ENCODE assay signal across 11 mouse cellular contexts in the genomic region with DNA sequence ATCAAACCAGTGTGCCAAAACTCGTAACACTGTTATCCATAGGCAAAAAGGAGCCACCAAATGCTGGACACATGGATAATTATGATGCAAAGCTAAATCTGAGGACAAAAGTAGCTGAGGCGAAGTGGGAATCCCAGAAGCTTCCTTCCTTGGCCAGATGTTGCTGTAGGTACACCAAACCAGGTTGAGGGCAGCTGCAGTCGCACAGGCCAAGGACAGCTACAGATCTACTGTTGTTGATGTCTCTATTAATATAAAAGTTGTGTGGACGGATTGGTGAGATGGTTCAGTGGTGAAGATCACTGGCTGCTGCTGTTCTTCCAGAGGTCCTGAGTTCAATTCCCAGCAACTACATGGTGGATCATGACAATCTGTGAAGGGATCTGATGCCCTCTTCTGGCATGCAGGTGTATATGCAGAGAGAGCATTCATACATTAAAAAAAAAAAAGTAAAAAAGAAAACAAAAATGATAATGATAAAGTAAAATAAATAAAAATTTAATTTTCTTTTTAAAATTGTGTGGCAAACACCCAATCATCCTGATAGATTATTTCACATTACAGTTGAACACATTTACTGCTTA. TPM values are rescaled to one million over a fixed set of nuclear protein-coding genes. Genes with fewer than 3 reads are reported as not detected.
DNase-seq lines count a peak whose midpoint lies in the region; ATAC-seq and TF ChIP-seq lines count a peak whose summit lies in the region.
"Had no signal": no experiment of that assay in that cellular context is flagged by ENCODE, and none has a peak within 500 bp of the region (broad histone marks: within the 10 kb centered on the region; RNA-seq: fewer than 3 reads in every experiment).

No protein-coding gene starts in this region.

- peaks cover 9% of the 10 kb centered on the region; the same call in 1 of the 2 replicates for H3K36me3 ChIP-seq in kidney, embryonic 14.5 days (ENCODE audit: control insufficient read depth, insufficient read depth, low read length)
- H3K36me3 ChIP-seq in thymus, adult 2 months (ENCODE audit: control insufficient read depth, insufficient read depth, low read length): no peaks in the 10 kb centered on the region; the same call in 1 of the 2 replicates
- H3K36me3 ChIP-seq in stomach, postnatal 0 days (ENCODE audit: control insufficient read depth, insufficient read depth, low read length): peaks cover 2% of the 10 kb centered on the region; the same call in 1 of the 2 replicates

- CTCF ChIA-PET in Patski (lab: Charles Lee): interaction anchor here (0.6 to 6.1 kb wide), 7 partner anchors 111 to 332 kb away, joined by 3 to 52 read pairs (median 4); no protein-coding TSS in a partner anchor

- H3K9me3 ChIP-seq in kidney, embryonic 14.5 days (ENCODE audit: control insufficient read depth, low read length): no peaks in the 10 kb centered on the region
- no peaks in the 10 kb centered on the region for H3K9me3 ChIP-seq in stomach, postnatal 0 days (ENCODE audit: control insufficient read depth, low read length)
- H3K9me3 ChIP-seq: heart, embryonic 15.5 days had no signal

- no peaks in the 10 kb centered on the region for H3K27me3 ChIP-seq in kidney, embryonic 14.5 days (ENCODE audit: control insufficient read depth, insufficient read depth, low read length)
- H3K27me3 ChIP-seq in thymus, adult 2 months (ENCODE audit: control insufficient read depth, insufficient read depth, low read length): no peaks in the 10 kb centered on the region
- no peaks in the 10 kb centered on the region for H3K27me3 ChIP-seq in Patski
- no peaks in the 10 kb centered on the region for H3K27me3 ChIP-seq in stomach, postnatal 0 days (ENCODE audit: control insufficient read depth, insufficient read depth, low read length)
- H3K27me3 ChIP-seq: heart, embryonic 15.5 days had no signal

- H3K4me2 ChIP-seq in kidney, embryonic 14.5 days (replicated peaks; ENCODE audit: low read depth, low read length): no peak overlapping the region
- H3K4me2 ChIP-seq in stomach, postnatal 0 days (replicated peaks; ENCODE audit: low read depth): no peak overlapping the region
- H3K4me2 ChIP-seq: heart, embryonic 15.5 days had no signal

- TF ChIP-seq CTCF in thymus, adult 2 months (IDR thresholded peaks at IDR 0.05; ENCODE audit: borderline replicate concordance, control insufficient read depth, extremely low read depth, insufficient read depth, low read length, poor library complexity): no peak
- peak; percentile 67 for TF ChIP-seq CTCF in Patski (IDR thresholded peaks at IDR 0.05)
- peak; percentile 73 for TF ChIP-seq CTCF in stomach, postnatal 0 days (IDR thresholded peaks at IDR 0.05; ENCODE audit: low read depth)

- H3K9ac ChIP-seq in kidney, embryonic 14.5 days (ENCODE audit: low read depth, low read length): no peak overlapping the region
- no peak overlapping the region for H3K9ac ChIP-seq in stomach, postnatal 0 days (ENCODE audit: low read length)
- H3K9ac ChIP-seq: heart, embryonic 15.5 days had no signal

- 91% methylated on average over 4 of the region's 4 CpGs for whole genome bisulfite sequencing in kidney, embryonic 14.5 days
- 94% methylated on average over 4 of the region's 4 CpGs for WGBS in thymus, adult 2 months
- WGBS in stomach, postnatal 0 days: 85% methylated on average over 4 of the region's 4 CpGs

- POLR2A ChIA-PET in Patski (lab: Charles Lee): interaction anchor here (0.6 to 0.8 kb wide), 2 partner anchors 98 to 113 kb away, joined by 3 to 6 read pairs; no protein-coding TSS in a partner anchor

- in situ Hi-C loops in Patski (cut with MboI; ENCODE audit: low pct_unique_long_range_greater_than_20kb): no loop called here

- no peak for ATAC-seq in kidney, embryonic 14.5 days (ENCODE audit: low FRiP score, low TSS enrichment)
- ATAC-seq in Patski: no peak
- no peak for ATAC-seq in stomach, postnatal 0 days (ENCODE audit: low FRiP score, low TSS enrichment)

- no peak overlapping the region for H3K27ac ChIP-seq in kidney, embryonic 14.5 days (ENCODE audit: low read depth, low read length)
- H3K27ac ChIP-seq in thymus, adult 2 months (ENCODE audit: control insufficient read depth, insufficient read depth, low read length): no peak overlapping the region
- no peak overlapping the region for H3K27ac ChIP-seq in stomach, postnatal 0 days (replicated peaks)
- H3K27ac ChIP-seq: heart, embryonic 15.5 days had no signal

- no peaks in the 10 kb centered on the region for H3K4me1 ChIP-seq in kidney, embryonic 14.5 days (ENCODE audit: control insufficient read depth, insufficient read depth, low read length)
- H3K4me1 ChIP-seq in thymus, adult 2 months (replicated peaks; ENCODE audit: control insufficient read depth, insufficient read depth, low read length): no peaks in the 10 kb centered on the region
- no peaks in the 10 kb centered on the region; the same call in 1 of the 2 replicates for H3K4me1 ChIP-seq in stomach, postnatal 0 days (replicated peaks; ENCODE audit: control insufficient read depth, insufficient read depth)
- H3K4me1 ChIP-seq: heart, embryonic 15.5 days had no signal

- TF ChIP-seq POLR2A in thymus, adult 2 months (IDR thresholded peaks at IDR 0.05; ENCODE audit: control insufficient read depth, extremely low read depth, insufficient read depth, low read length, poor library complexity): no peak

- H3K4me3 ChIP-seq in kidney, embryonic 14.5 days (ENCODE audit: low read length): no peak overlapping the region
- H3K4me3 ChIP-seq in thymus, adult 2 months (ENCODE audit: control insufficient read depth, insufficient read depth, low read length): no peak overlapping the region
- H3K4me3 ChIP-seq in stomach, postnatal 0 days (ENCODE audit: low read depth, low read length): no peak overlapping the region
- H3K4me3 ChIP-seq: erythroblast, embryonic 14.5 days; heart, embryonic 15.5 days had no signal

- no peak for TF ChIP-seq EP300 in stomach, postnatal 0 days (optimal IDR thresholded peaks at IDR 0.05)

- peak; percentile 22 for DNase-seq in kidney, adult 9 months
- peak; percentile 36 for DNase-seq in thymus, adult 2 months
- no peak for DNase-seq in thymus, postnatal 0 days (ENCODE audit: low spot score)
- DNase-seq in Patski (ENCODE audit: low read depth, low spot score): no peak
- no peak for DNase-seq in stomach, postnatal 0 days (ENCODE audit: low spot score)
- DNase-seq in Muller cell, postnatal 12 days (ENCODE audit: inconsistent ontology term): no peak
- DNase-seq: lung, postnatal 10 days; spleen, adult 18-20 months had no signal

RNA-seq across cellular contexts. Expression of a gene that starts 13.9 kb away (rescaled TPM):
- 2.3 and 3.0 TPM in 2 replicates for polyA plus RNA-seq in kidney, embryonic 14.5 days (2014; fragmentation: Nextera tagmentation; extraction: Ambion mirVana)
- 3.4 and 3.5 TPM in 2 replicates for polyA plus RNA-seq in thymus, adult 2 months (2012; rRNA removed)
- 3.1 and 3.7 TPM in 2 replicates for polyA plus RNA-seq in thymus, postnatal 0 days (2015; fragmentation: Nextera tagmentation; extraction: Ambion mirVana)
- polyA plus RNA-seq in Patski (2021): 23.6 TPM
- 2.0 and 2.2 TPM in 2 replicates for polyA plus RNA-seq in stomach, postnatal 0 days (2015; fragmentation: Nextera tagmentation; extraction: Ambion mirVana)

RNA-seq across cellular contexts. Expression of a gene that starts 24.0 kb away (rescaled TPM):
- 13.7 and 19.7 TPM in 2 replicates for polyA plus RNA-seq in kidney, embryonic 14.5 days (2014; fragmentation: Nextera tagmentation; extraction: Ambion mirVana)
- polyA plus RNA-seq in thymus, adult 2 months (2012; rRNA removed): not detected in 2 replicates
- 41.2 and 44.0 TPM in 2 replicates for polyA plus RNA-seq in thymus, postnatal 0 days (2015; fragmentation: Nextera tagmentation; extraction: Ambion mirVana)
- 14.7 TPM for polyA plus RNA-seq in Patski (2021)
- 14.0 and 18.8 TPM in 2 replicates for polyA plus RNA-seq in stomach, postnatal 0 days (2015; fragmentation: Nextera tagmentation; extraction: Ambion mirVana)
- polyA plus RNA-seq: erythroblast, embryonic 14.5 days had no signal

RNA-seq across cellular contexts. Expression of a gene that starts 24.3 kb away (rescaled TPM):
- 398 and 493 TPM in 2 replicates for polyA plus RNA-seq in kidney, embryonic 14.5 days (2014; fragmentation: Nextera tagmentation; extraction: Ambion mirVana)
- polyA plus RNA-seq in thymus, adult 2 months (2012; rRNA removed): 12.2 and 13.0 TPM in 2 replicates
- polyA plus RNA-seq in thymus, postnatal 0 days (2015; fragmentation: Nextera tagmentation; extraction: Ambion mirVana): 265 and 303 TPM in 2 replicates
- 127 TPM for polyA plus RNA-seq in Patski (2021)
- 269 and 275 TPM in 2 replicates for polyA plus RNA-seq in stomach, postnatal 0 days (2015; fragmentation: Nextera tagmentation; extraction: Ambion mirVana)

RNA-seq across cellular contexts. Expression of a gene that starts 32.4 kb away (rescaled TPM):
- 303 and 365 TPM in 2 replicates for polyA plus RNA-seq in kidney, embryonic 14.5 days (2014; fragmentation: Nextera tagmentation; extraction: Ambion mirVana)
- 206 and 311 TPM in 2 replicates for polyA plus RNA-seq in thymus, adult 2 months (2012; rRNA removed)
- 230 and 241 TPM in 2 replicates for polyA plus RNA-seq in thymus, postnatal 0 days (2015; fragmentation: Nextera tagmentation; extraction: Ambion mirVana)
- polyA plus RNA-seq in Patski (2021): 260 TPM
- 123 and 124 TPM in 2 replicates for polyA plus RNA-seq in stomach, postnatal 0 days (2015; fragmentation: Nextera tagmentation; extraction: Ambion mirVana)

RNA-seq across cellular contexts. Expression of a gene that starts 49.4 kb away (rescaled TPM):
- polyA plus RNA-seq in kidney, embryonic 14.5 days (2014; fragmentation: Nextera tagmentation; extraction: Ambion mirVana): 2.3 and 3.1 TPM in 2 replicates
- polyA plus RNA-seq in thymus, adult 2 months (2012; rRNA removed): 0.17 and 0.66 TPM in 2 replicates
- polyA plus RNA-seq in thymus, postnatal 0 days (2015; fragmentation: Nextera tagmentation; extraction: Ambion mirVana): 1.3 and 2.0 TPM in 2 replicates
- 3.0 TPM for polyA plus RNA-seq in Patski (2021)
- 3.0 and 3.2 TPM in 2 replicates for polyA plus RNA-seq in stomach, postnatal 0 days (2015; fragmentation: Nextera tagmentation; extraction: Ambion mirVana)

Comparison
In these comparisons a context has a peak if more than half of its experiments do, and no peak if none do; other contexts are left out.
1. DNase-seq: peak in kidney, adult 9 months (single experiment) and thymus, adult 2 months (single experiment); none in thymus, postnatal 0 days (single experiment), Patski (single experiment), stomach, postnatal 0 days (single experiment) and Muller cell, postnatal 12 days (single experiment).
2. RNA of a gene that starts 24.0 kb away (polyA plus RNA-seq): 41.2 to 44.0 TPM in thymus, postnatal 0 days, 13.7 to 19.7 TPM in kidney, embryonic 14.5 days, 14.7 TPM in Patski (single experiment) and 14.0 to 18.8 TPM in stomach, postnatal 0 days; not detected in thymus, adult 2 months; every median in the first group is over 10 times any median in the second.